In the genomic region with DNA sequence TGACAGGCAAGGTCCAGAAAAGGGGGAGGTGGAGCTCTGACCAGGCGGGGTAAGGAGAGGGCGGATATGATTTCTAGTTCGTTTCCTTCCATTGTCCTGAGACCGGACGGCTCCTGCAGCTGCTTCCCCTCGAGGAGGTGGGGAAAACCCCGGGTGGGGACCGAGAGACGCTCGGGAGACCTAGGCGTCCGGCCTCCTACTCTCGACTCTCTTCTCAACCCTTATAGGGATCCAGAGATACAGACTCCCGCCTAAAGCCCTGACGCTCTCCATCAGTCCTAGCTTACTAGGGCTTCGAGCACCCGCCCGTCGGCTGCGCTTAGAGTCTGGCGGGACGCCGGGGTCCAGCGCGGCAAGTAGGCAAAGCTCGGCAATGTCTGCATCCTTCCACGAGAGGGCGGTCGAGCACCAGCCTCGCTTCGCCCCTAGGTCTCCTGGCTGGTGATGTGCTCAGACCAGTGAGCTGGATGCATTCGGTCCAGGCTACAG, we compare ENCODE assay signal across 8 mouse cellular contexts. TPM values are rescaled to one million over a fixed set of nuclear protein-coding genes. Genes with fewer than 3 reads are reported as not detected.
DNase-seq lines count a peak whose midpoint lies in the region; ATAC-seq lines count a peak whose summit lies in the region.

No protein-coding gene starts in this region.

- DNase-seq in MN1 (ENCODE audit: low spot score) = peak; percentile 91
- DNase-seq in cerebellum, adult 11-12 months = peak; percentile 81
- DNase-seq in forebrain, embryonic 14.5 days (ENCODE audit: low spot score) = peak; percentile 84
- peak; percentile 91 to 92 for DNase-seq in heart, postnatal 36 days
- peak; percentile 77 to 83 for DNase-seq in layer of hippocampus, postnatal 14 days (ENCODE audit: low spot score in 2 of 2)
- peak; percentile 85 for DNase-seq in lung, postnatal 36 days
- peak; percentile 96 for DNase-seq in retina, embryonic 14.5 days (ENCODE audit: low spot score)
- peak; percentile 67 for DNase-seq in urinary bladder, adult 2 months (ENCODE audit: low spot score)

- intact Hi-C loops in heart, postnatal 36 days (cut with DNase I) = loop anchor here (1.0 to 10.0 kb wide), 3 partner anchors 9 to 815 kb away; a partner anchor contains a TSS

- H3K4me3 ChIP-seq in forebrain, embryonic 14.5 days (ENCODE audit: low read depth, low read length) = peak overlapping the region; percentile 23; the same call in 1 of the 2 replicates

- no peak overlapping the region for H3K27ac ChIP-seq in forebrain, embryonic 14.5 days (ENCODE audit: low read depth, low read length)

- no peak overlapping the region; the same call in 1 of the 2 replicates for H3K9ac ChIP-seq in forebrain, embryonic 14.5 days (ENCODE audit: low read length)

- no peaks in the 10 kb centered on the region for H3K9me3 ChIP-seq in forebrain, embryonic 14.5 days (replicated peaks; ENCODE audit: control insufficient read depth, low read length)

- peaks cover 11% of the 10 kb centered on the region for H3K36me3 ChIP-seq in forebrain, embryonic 14.5 days (ENCODE audit: control insufficient read depth, insufficient read depth, low read length)

- peaks cover 41% of the 10 kb centered on the region for H3K27me3 ChIP-seq in forebrain, embryonic 14.5 days (replicated peaks; ENCODE audit: control insufficient read depth, insufficient read depth, low read length)

- peak overlapping the region; percentile 48 for H3K4me2 ChIP-seq in forebrain, embryonic 14.5 days (ENCODE audit: low read length)

- peak; percentile 53 for ATAC-seq in forebrain, embryonic 14.5 days

- peaks cover 10% of the 10 kb centered on the region; the same call in 1 of the 2 replicates for H3K4me1 ChIP-seq in forebrain, embryonic 14.5 days (ENCODE audit: control insufficient read depth, insufficient read depth, low read length)

- 2% methylated on average over 32 of the region's 32 CpGs for WGBS in forebrain, embryonic 14.5 days

RNA-seq across cellular contexts. Expression of a gene that starts 0.7 kb away (rescaled TPM):
- 4.5 and 6.3 TPM in 2 replicates for polyA plus RNA-seq in forebrain, embryonic 14.5 days (2014; fragmentation: Nextera tagmentation; extraction: Ambion mirVana)
- total RNA-seq in heart, postnatal 36 days (2021) = 10 to 100 TPM; 19.7 to 20.0 TPM
- 1 to 10 TPM; 2.7 to 2.9 TPM for total RNA-seq in layer of hippocampus, postnatal 14 days (2021)
- 4.0 and 4.1 TPM in 2 replicates for polyA plus RNA-seq in urinary bladder, adult 2 months (2012; rRNA removed)

RNA-seq across cellular contexts. Expression of a gene that starts 7.4 kb away (rescaled TPM):
- 202 and 245 TPM in 2 replicates for polyA plus RNA-seq in forebrain, embryonic 14.5 days (2014; fragmentation: Nextera tagmentation; extraction: Ambion mirVana)
- total RNA-seq in heart, postnatal 36 days (2021) = 10 to 100 TPM; 32.7 to 38.0 TPM
- total RNA-seq in layer of hippocampus, postnatal 14 days (2021) = 10 to 100 TPM; 42.3 to 47.7 TPM
- 55.2 and 69.0 TPM in 2 replicates for polyA plus RNA-seq in urinary bladder, adult 2 months (2012; rRNA removed)

RNA-seq across cellular contexts. Expression of a gene that starts 9.3 kb away (rescaled TPM):
- 11.1 and 11.9 TPM in 2 replicates for polyA plus RNA-seq in forebrain, embryonic 14.5 days (2014; fragmentation: Nextera tagmentation; extraction: Ambion mirVana)
- total RNA-seq in heart, postnatal 36 days (2021) = 1 to 10 TPM; 2.1 to 3.3 TPM
- 1 to 10 TPM; 7.2 to 7.9 TPM for total RNA-seq in layer of hippocampus, postnatal 14 days (2021)
- polyA plus RNA-seq in urinary bladder, adult 2 months (2012; rRNA removed) = 7.4 and 8.7 TPM in 2 replicates

RNA-seq across cellular contexts. Expression of a gene that starts 9.4 kb away (rescaled TPM):
- polyA plus RNA-seq in forebrain, embryonic 14.5 days (2014; fragmentation: Nextera tagmentation; extraction: Ambion mirVana) = 235 and 238 TPM in 2 replicates
- 100 to 1,000 TPM; 106 to 113 TPM for total RNA-seq in heart, postnatal 36 days (2021)
- 100 to 1,000 TPM; 280 to 324 TPM for total RNA-seq in layer of hippocampus, postnatal 14 days (2021)
- polyA plus RNA-seq in urinary bladder, adult 2 months (2012; rRNA removed) = 128 and 143 TPM in 2 replicates

RNA-seq across cellular contexts. Expression of a gene that starts 9.4 kb away (rescaled TPM):
- 9.2 and 12.9 TPM in 2 replicates for polyA plus RNA-seq in forebrain, embryonic 14.5 days (2014; fragmentation: Nextera tagmentation; extraction: Ambion mirVana)
- total RNA-seq in heart, postnatal 36 days (2021) = 1 to 10 TPM; 3.3 to 3.9 TPM
- 10 to 100 TPM in 1 of 2 experiments, 1 to 10 TPM in 1; 9.3 to 12.6 TPM for total RNA-seq in layer of hippocampus, postnatal 14 days (2021)
- polyA plus RNA-seq in urinary bladder, adult 2 months (2012; rRNA removed) = 7.0 and 8.5 TPM in 2 replicates

Comparison
In these comparisons a context has a peak if more than half of its experiments do, and no peak if none do; other contexts are left out.
1. RNA of a gene that starts 0.7 kb away (total RNA-seq): 19.7 to 20.0 TPM in heart, postnatal 36 days; 2.7 to 2.9 TPM in layer of hippocampus, postnatal 14 days; every median in the first group is over 4 times any median in the second.
2. Peak in every context shown above with its lines, with median percentiles within 50 percentile points of each other: DNase-seq.